Mouse (Mus musculus): Measurements from ENCODE around the gene Znrd1as.

The Znrd1as gene

GRCm38 (mm10) chr17:36957999-36958743 is at the start of gene Znrd1as, which contains the start of gene Znrd1:
TSS of gene Znrd1as (plus strand) at chr17:36958592.
TSS of gene Znrd1 (minus strand) at chr17:36958559.
- peak; percentile 97 for DNase-seq (ENCODE audit: low spot score)

GRCm38 (mm10) chr17:36909802-36910201 is 48.6 kb upstream of the Znrd1as start:
- no peak for DNase-seq (ENCODE audit: low spot score)

- DNase-seq (ENCODE audit: low spot score), result no peak
These were observed 46.4 kb upstream of the Znrd1as start for GRCm38 (mm10) chr17:36912031-36912430.

- peak; percentile 85 for DNase-seq (ENCODE audit: low spot score)
These were observed 44.3 kb upstream of the Znrd1as start for GRCm38 (mm10) chr17:36914108-36914507.

GRCm38 (mm10) chr17:36915076-36915475 is 43.3 kb upstream of the Znrd1as start:
- peak; percentile 68 for DNase-seq (ENCODE audit: low spot score)

- DNase-seq (ENCODE audit: low spot score), result no peak
These were observed 38.2 kb upstream of the Znrd1as start for GRCm38 (mm10) chr17:36920239-36920638.

GRCm38 (mm10) chr17:36922715-36923114 is 35.7 kb upstream of the Znrd1as start:
- no peak for DNase-seq (ENCODE audit: low spot score)

- no peak for DNase-seq (ENCODE audit: low spot score)
These were observed 34.9 kb upstream of the Znrd1as start for GRCm38 (mm10) chr17:36923491-36923890.

- DNase-seq (ENCODE audit: low spot score), result no peak
These were observed 30.8 kb upstream of the Znrd1as start for GRCm38 (mm10) chr17:36927496-36928120.

- DNase-seq (ENCODE audit: low spot score), result no peak
These were observed 29.0 kb upstream of the Znrd1as start for GRCm38 (mm10) chr17:36929236-36929932.

GRCm38 (mm10) chr17:36930233-36930632 is 28.2 kb upstream of the Znrd1as start:
- no peak for DNase-seq (ENCODE audit: low spot score)

GRCm38 (mm10) chr17:36931130-36931529 is 27.3 kb upstream of the Znrd1as start:
- no peak for DNase-seq (ENCODE audit: low spot score)

GRCm38 (mm10) chr17:36931806-36932205 is 26.6 kb upstream of the Znrd1as start:
- no peak for DNase-seq (ENCODE audit: low spot score)

- no peak for DNase-seq (ENCODE audit: low spot score)
These were observed 20.3 kb upstream of the Znrd1as start for GRCm38 (mm10) chr17:36938056-36938455.

GRCm38 (mm10) chr17:36942391-36942790 is 16.0 kb upstream of the Znrd1as start:
- peak; percentile 40 for DNase-seq (ENCODE audit: low spot score)

- DNase-seq (ENCODE audit: low spot score), result peak; percentile 28
These were observed 15.5 kb upstream of the Znrd1as start, which contains the start of gene Rnf39 for GRCm38 (mm10) chr17:36942791-36943471. TSS of gene Rnf39 (plus strand) at chr17:36942918.

GRCm38 (mm10) chr17:36943691-36944090 is 14.7 kb upstream of the Znrd1as start:
- no peak for DNase-seq (ENCODE audit: low spot score)

- DNase-seq (ENCODE audit: low spot score), result no peak
These were observed 14.1 kb upstream of the Znrd1as start for GRCm38 (mm10) chr17:36944121-36944775.

- peak; percentile 56 for DNase-seq (ENCODE audit: low spot score)
These were observed 11.2 kb upstream of the Znrd1as start for GRCm38 (mm10) chr17:36947051-36947819.

GRCm38 (mm10) chr17:36948286-36948685 is 10.1 kb upstream of the Znrd1as start:
- no peak for DNase-seq (ENCODE audit: low spot score)

GRCm38 (mm10) chr17:36949265-36949664 is 9.1 kb upstream of the Znrd1as start:
- no peak for DNase-seq (ENCODE audit: low spot score)
